Mouse (Mus musculus): ENCODE data around the gene Ppm1e. TPM values are rescaled to one million over a fixed set of nuclear protein-coding genes. Genes with fewer than 3 reads are reported as not detected.
"Not testable (repeated sequence)": the region's sequence is repeated elsewhere in the genome, so short reads cannot be mapped to it uniquely, and the experiment has no call there.

The Ppm1e gene
- total RNA-seq, 1 experiment, result 0.54 TPM

DNA sequence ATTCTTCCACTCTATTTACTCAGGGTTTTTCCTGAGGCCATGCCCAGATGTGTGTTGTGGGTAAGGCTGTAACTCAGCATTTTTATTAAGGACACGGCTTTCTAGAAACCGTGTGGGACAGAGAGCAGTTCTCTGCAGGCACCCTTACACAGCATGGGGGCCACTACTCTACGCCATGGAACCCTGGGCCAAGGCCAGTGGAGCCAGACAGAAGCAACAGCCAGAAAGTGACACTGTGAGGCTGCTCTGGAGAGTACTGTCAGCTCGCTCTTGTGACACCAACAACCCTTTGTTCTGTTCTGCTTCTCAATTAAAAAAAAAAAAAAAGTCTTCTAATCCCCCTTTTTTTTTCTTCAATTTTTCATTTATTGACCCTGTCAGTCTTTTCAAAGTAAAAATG lies 88.4 kb downstream of the Ppm1e start:
- H3K9ac ChIP-seq (ENCODE audit: insufficient read depth, low read depth, low read length, poor library complexity, severe bottlenecking), result no peak overlapping the region
- in situ Hi-C loops (cut with MboI; ENCODE audit: low sequenced_read_pairs in 2 of 2, unreplicated experiment in 2 of 2), result no loop called here
- H3K36me3 ChIP-seq (ENCODE audit: control insufficient read depth, insufficient read depth, low read length, poor library complexity, severe bottlenecking), result no peaks in the 10 kb centered on the region
- no peak for DNase-seq (ENCODE audit: low read depth, low spot score)
- no peaks in the 10 kb centered on the region for H3K4me1 ChIP-seq (ENCODE audit: control insufficient read depth in 2 of 2, insufficient read depth in 2 of 2, low read length in 2 of 2, poor library complexity in 1 of 2)
- no peak overlapping the region for H3K27ac ChIP-seq (ENCODE audit: insufficient read depth, low read depth, low read length, poor library complexity, severe bottlenecking)
- no peak for TF ChIP-seq MAFK (IDR thresholded peaks at IDR 0.05; ENCODE audit: insufficient read depth, low read depth, low read length)
- no peak for TF ChIP-seq ZNF384 (IDR thresholded peaks at IDR 0.05; ENCODE audit: low read depth, low read length)
- TF ChIP-seq HCFC1 (IDR thresholded peaks at IDR 0.05; ENCODE audit: borderline replicate concordance, insufficient read depth, low read length), result no peak
- TF ChIP-seq ZC3H11A (IDR thresholded peaks at IDR 0.05; ENCODE audit: borderline replicate concordance, low read depth, low read length), result no peak
- no peak for TF ChIP-seq CHD2 (IDR thresholded peaks at IDR 0.05; ENCODE audit: low read depth, low read length)
- no peaks in the 10 kb centered on the region for H3K9me3 ChIP-seq (ENCODE audit: control insufficient read depth, insufficient read depth, low read depth, low read length)
- H3K4me3 ChIP-seq (ENCODE audit: insufficient read depth in 1 of 2, low read depth in 1 of 2, low read length in 2 of 2, poor library complexity in 1 of 2, severe bottlenecking in 1 of 2), result no peak overlapping the region

GRCm38 (mm10) chr11:87268803-87269202 lies 90.0 kb downstream of the Ppm1e start:
- no peaks in the 10 kb centered on the region for H3K36me3 ChIP-seq (ENCODE audit: control insufficient read depth, insufficient read depth, low read length, poor library complexity, severe bottlenecking)
- no peak overlapping the region for H3K27ac ChIP-seq (ENCODE audit: insufficient read depth, low read depth, low read length, poor library complexity, severe bottlenecking)
- H3K4me3 ChIP-seq (ENCODE audit: insufficient read depth in 1 of 2, low read depth in 1 of 2, low read length in 2 of 2, poor library complexity in 1 of 2, severe bottlenecking in 1 of 2), result no peak overlapping the region
- TF ChIP-seq ZC3H11A (IDR thresholded peaks at IDR 0.05; ENCODE audit: borderline replicate concordance, low read depth, low read length) (0 out of 2 replicates have a peak, but pooled peaks have one; percentile 10), ZNF384 (IDR thresholded peaks at IDR 0.05; ENCODE audit: low read depth, low read length) (no peak)
- no peak overlapping the region for H3K9ac ChIP-seq (ENCODE audit: insufficient read depth, low read depth, low read length, poor library complexity, severe bottlenecking)
- no peaks in the 10 kb centered on the region for H3K4me1 ChIP-seq (ENCODE audit: control insufficient read depth in 2 of 2, insufficient read depth in 2 of 2, low read length in 2 of 2, poor library complexity in 1 of 2)
- H3K9me3 ChIP-seq (ENCODE audit: control insufficient read depth, insufficient read depth, low read depth, low read length), result no peaks in the 10 kb centered on the region
- DNase-seq (ENCODE audit: low read depth, low spot score), result peak; percentile 30
- in situ Hi-C loops (cut with MboI; ENCODE audit: low sequenced_read_pairs in 2 of 2, unreplicated experiment in 2 of 2), result no loop called here

DNA sequence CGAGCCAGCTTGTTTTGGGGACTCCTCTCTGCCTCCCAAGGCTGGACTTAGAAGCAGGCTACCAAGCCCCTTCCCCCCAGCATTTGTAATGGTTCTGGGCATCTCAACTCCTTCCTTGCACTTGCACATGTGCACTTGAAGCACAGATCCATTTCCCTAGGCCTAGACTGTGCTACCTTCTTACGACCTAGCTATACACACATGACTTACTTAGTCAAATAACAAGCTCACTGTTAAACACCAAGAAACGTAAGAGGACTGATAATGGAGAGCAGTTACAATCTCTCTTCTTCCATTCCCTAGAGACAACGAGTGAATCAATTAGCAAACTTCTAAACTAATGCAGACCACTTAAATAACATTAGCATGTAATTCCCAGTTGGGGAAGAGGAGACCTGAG lies 92.6 kb downstream of the Ppm1e start:
- no peaks in the 10 kb centered on the region for H3K36me3 ChIP-seq (ENCODE audit: control insufficient read depth, insufficient read depth, low read length, poor library complexity, severe bottlenecking)
- H3K27ac ChIP-seq (ENCODE audit: insufficient read depth, low read depth, low read length, poor library complexity, severe bottlenecking), result no peak overlapping the region
- no peaks in the 10 kb centered on the region for H3K4me1 ChIP-seq (ENCODE audit: control insufficient read depth in 2 of 2, insufficient read depth in 2 of 2, low read length in 2 of 2, poor library complexity in 1 of 2)
- TF ChIP-seq ZC3H11A (IDR thresholded peaks at IDR 0.05; ENCODE audit: borderline replicate concordance, low read depth, low read length) (no peak), MAFK (IDR thresholded peaks at IDR 0.05; ENCODE audit: insufficient read depth, low read depth, low read length) (no peak), ZNF384 (IDR thresholded peaks at IDR 0.05; ENCODE audit: low read depth, low read length) (no peak), CHD2 (IDR thresholded peaks at IDR 0.05; ENCODE audit: low read depth, low read length) (no peak), HCFC1 (IDR thresholded peaks at IDR 0.05; ENCODE audit: borderline replicate concordance, insufficient read depth, low read length) (no peak)
- H3K9ac ChIP-seq (ENCODE audit: insufficient read depth, low read depth, low read length, poor library complexity, severe bottlenecking), result no peak overlapping the region
- in situ Hi-C loops (cut with MboI; ENCODE audit: low sequenced_read_pairs in 2 of 2, unreplicated experiment in 2 of 2), result no loop called here
- H3K9me3 ChIP-seq (ENCODE audit: control insufficient read depth, insufficient read depth, low read depth, low read length), result no peaks in the 10 kb centered on the region
- no peak for DNase-seq (ENCODE audit: low read depth, low spot score)
- no peak overlapping the region for H3K4me3 ChIP-seq (ENCODE audit: insufficient read depth in 1 of 2, low read depth in 1 of 2, low read length in 2 of 2, poor library complexity in 1 of 2, severe bottlenecking in 1 of 2)

DNA sequence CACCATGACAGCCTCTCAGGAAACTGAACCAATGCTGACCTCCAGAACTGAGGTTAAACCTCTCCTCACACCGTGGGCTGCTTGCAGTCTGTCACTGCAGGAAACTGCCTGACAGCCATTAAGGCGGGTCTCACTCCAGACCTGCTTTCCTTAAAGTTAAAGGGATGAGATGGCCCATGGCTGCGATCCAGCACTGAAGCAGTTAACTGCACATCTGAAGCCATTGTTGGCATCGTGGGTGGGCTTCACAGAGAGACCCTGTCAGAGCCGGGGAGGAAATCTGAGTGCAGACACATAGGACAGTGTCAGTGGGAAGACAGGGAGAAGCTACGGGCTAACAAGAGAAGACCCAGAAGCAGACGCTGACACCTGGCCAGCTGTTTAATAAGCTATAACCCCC lies 94.9 kb downstream of the Ppm1e start:
- H3K36me3 ChIP-seq (ENCODE audit: control insufficient read depth, insufficient read depth, low read length, poor library complexity, severe bottlenecking), result no peaks in the 10 kb centered on the region
- H3K9ac ChIP-seq (ENCODE audit: insufficient read depth, low read depth, low read length, poor library complexity, severe bottlenecking), result no peak overlapping the region
- no peak for TF ChIP-seq MAFK (IDR thresholded peaks at IDR 0.05; ENCODE audit: insufficient read depth, low read depth, low read length)
- TF ChIP-seq CHD2 (IDR thresholded peaks at IDR 0.05; ENCODE audit: low read depth, low read length), result no peak
- no peak for TF ChIP-seq ZC3H11A (IDR thresholded peaks at IDR 0.05; ENCODE audit: borderline replicate concordance, low read depth, low read length)
- TF ChIP-seq ZNF384 (IDR thresholded peaks at IDR 0.05; ENCODE audit: low read depth, low read length), result no peak
- TF ChIP-seq HCFC1 (IDR thresholded peaks at IDR 0.05; ENCODE audit: borderline replicate concordance, insufficient read depth, low read length), result no peak
- H3K9me3 ChIP-seq (ENCODE audit: control insufficient read depth, insufficient read depth, low read depth, low read length), result no peaks in the 10 kb centered on the region
- in situ Hi-C loops (cut with MboI; ENCODE audit: low sequenced_read_pairs in 2 of 2, unreplicated experiment in 2 of 2), result no loop called here
- H3K4me1 ChIP-seq (ENCODE audit: control insufficient read depth in 2 of 2, insufficient read depth in 2 of 2, low read length in 2 of 2, poor library complexity in 1 of 2), result no peaks in the 10 kb centered on the region
- DNase-seq (ENCODE audit: low read depth, low spot score), result no peak
- H3K27ac ChIP-seq (ENCODE audit: insufficient read depth, low read depth, low read length, poor library complexity, severe bottlenecking), result no peak overlapping the region
- H3K4me3 ChIP-seq (ENCODE audit: insufficient read depth in 1 of 2, low read depth in 1 of 2, low read length in 2 of 2, poor library complexity in 1 of 2, severe bottlenecking in 1 of 2), result no peak overlapping the region

DNA sequence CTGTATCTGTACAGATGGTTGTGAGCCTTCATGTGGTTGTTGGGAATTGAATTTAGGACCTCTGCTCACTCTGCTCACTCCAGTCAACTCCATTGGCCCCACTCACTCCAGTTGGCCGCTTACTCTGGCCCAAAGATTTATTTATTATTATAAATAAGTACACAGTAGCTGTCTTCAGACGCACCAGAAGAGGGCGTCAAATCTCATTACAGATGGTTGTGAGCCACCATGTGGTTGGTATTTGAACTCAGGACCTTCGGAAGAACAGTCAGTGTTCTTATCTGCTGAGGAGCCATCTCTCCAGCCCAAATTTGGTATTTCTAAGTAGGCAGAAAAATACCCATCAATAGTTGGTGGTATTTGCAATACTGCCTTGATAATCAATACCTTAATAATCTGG lies 97.1 kb downstream of the Ppm1e start:
- in situ Hi-C loops (cut with MboI; ENCODE audit: low sequenced_read_pairs in 2 of 2, unreplicated experiment in 2 of 2), result not testable (repeated sequence)

More for the DNA sequence above, 97.1 kb downstream of the Ppm1e start:
- not testable (repeated sequence) for H3K4me1 ChIP-seq (ENCODE audit: control insufficient read depth in 2 of 2, insufficient read depth in 2 of 2, low read length in 2 of 2, poor library complexity in 1 of 2); H3K4me3 ChIP-seq (ENCODE audit: insufficient read depth in 1 of 2, low read depth in 1 of 2, low read length in 2 of 2, poor library complexity in 1 of 2, severe bottlenecking in 1 of 2); DNase-seq (ENCODE audit: low read depth, low spot score); H3K9me3 ChIP-seq (ENCODE audit: control insufficient read depth, insufficient read depth, low read depth, low read length); H3K27ac ChIP-seq (ENCODE audit: insufficient read depth, low read depth, low read length, poor library complexity, severe bottlenecking); H3K36me3 ChIP-seq (ENCODE audit: control insufficient read depth, insufficient read depth, low read length, poor library complexity, severe bottlenecking); H3K9ac ChIP-seq (ENCODE audit: insufficient read depth, low read depth, low read length, poor library complexity, severe bottlenecking)

All from ES-E14 (cell line).